ENCODE assay signal across 9 mouse cellular contexts in the genomic region with DNA sequence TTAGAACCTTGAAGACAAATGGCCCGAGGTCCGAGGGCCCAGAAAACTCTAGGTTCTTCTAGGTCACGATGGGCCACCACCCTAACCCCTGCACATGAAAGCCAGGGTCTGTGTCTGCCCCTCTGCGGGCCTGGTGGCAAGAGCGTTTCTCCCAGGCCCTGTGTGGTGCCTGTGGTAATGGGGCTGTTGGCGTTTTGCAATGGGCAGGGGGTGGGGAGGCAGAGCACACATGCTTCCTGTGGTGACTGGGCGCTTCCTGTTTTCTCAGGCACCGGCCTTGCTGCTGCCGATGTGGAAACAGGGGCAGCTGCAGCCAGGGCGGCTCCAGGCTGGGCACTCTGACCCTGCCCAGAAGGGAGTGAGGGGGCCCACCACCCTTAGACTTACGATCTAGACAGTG. TPM values are rescaled to one million over a fixed set of nuclear protein-coding genes. Genes with fewer than 3 reads are reported as not detected.
A peak's percentile ranks its signal among the peaks of the same experiment; 100 is the strongest.
DNase-seq lines count a peak whose midpoint lies in the region; ATAC-seq and TF ChIP-seq lines count a peak whose summit lies in the region.
"Had no signal": no experiment of that assay in that cellular context is flagged by ENCODE, and none has a peak within 500 bp of the region (broad histone marks: within the 10 kb centered on the region; RNA-seq: fewer than 3 reads in every experiment).

No protein-coding gene starts in this region.

- peaks cover 39% of the 10 kb centered on the region for H3K4me1 ChIP-seq in liver, embryonic 15.5 days (replicated peaks)
- peaks cover 46% of the 10 kb centered on the region for H3K4me1 ChIP-seq in spleen, adult 2 months (ENCODE audit: control insufficient read depth, insufficient read depth, insufficient read length)
- peaks cover 12% of the 10 kb centered on the region for H3K4me1 ChIP-seq in midbrain, embryonic 13.5 days (replicated peaks)

- peak; percentile 60 for ATAC-seq in liver, embryonic 15.5 days (ENCODE audit: insufficient read depth)
- no peak for ATAC-seq in midbrain, embryonic 13.5 days

- H3K9ac ChIP-seq in liver, embryonic 15.5 days, result peak overlapping the region; percentile 21
- no peak overlapping the region for H3K9ac ChIP-seq in midbrain, embryonic 13.5 days (replicated peaks)
- H3K9ac ChIP-seq: midbrain, embryonic 12.5 days had no signal

- no peaks in the 10 kb centered on the region for H3K9me3 ChIP-seq in liver, embryonic 15.5 days (replicated peaks)
- H3K9me3 ChIP-seq in midbrain, embryonic 13.5 days, result no peaks in the 10 kb centered on the region
- H3K9me3 ChIP-seq: midbrain, embryonic 12.5 days had no signal

- peak overlapping the region; percentile 14 for H3K4me3 ChIP-seq in liver, embryonic 15.5 days (replicated peaks)
- peak overlapping the region; percentile 32; the same call in 1 of the 2 replicates for H3K4me3 ChIP-seq in spleen, adult 2 months (ENCODE audit: extremely low read depth, insufficient read depth, insufficient read length)
- H3K4me3 ChIP-seq in midbrain, embryonic 13.5 days (replicated peaks), result no peak overlapping the region
- H3K4me3 ChIP-seq: midbrain, embryonic 12.5 days had no signal

- H3K36me3 ChIP-seq in liver, embryonic 15.5 days (replicated peaks), result no peaks in the 10 kb centered on the region
- no peaks in the 10 kb centered on the region for H3K36me3 ChIP-seq in spleen, adult 2 months (ENCODE audit: control insufficient read depth, insufficient read depth, low read length)
- H3K36me3 ChIP-seq in midbrain, embryonic 13.5 days, result no peaks in the 10 kb centered on the region
- H3K36me3 ChIP-seq: midbrain, embryonic 12.5 days had no signal

- TF ChIP-seq CTCF in spleen, adult 2 months (IDR thresholded peaks at IDR 0.05; ENCODE audit: extremely low read depth, insufficient read depth, insufficient read length, insufficient replicate concordance), result no peak

- H3K27ac ChIP-seq in liver, embryonic 15.5 days (replicated peaks), result peak overlapping the region; percentile 67
- H3K27ac ChIP-seq in spleen, adult 2 months (ENCODE audit: insufficient read depth, low read length), result peak overlapping the region; percentile 96
- H3K27ac ChIP-seq in midbrain, embryonic 13.5 days, result no peak overlapping the region
- H3K27ac ChIP-seq: midbrain, embryonic 12.5 days had no signal

- peak overlapping the region; percentile 34 for H3K4me2 ChIP-seq in liver, embryonic 15.5 days
- H3K4me2 ChIP-seq in midbrain, embryonic 13.5 days (replicated peaks), result no peak overlapping the region
- H3K4me2 ChIP-seq: midbrain, embryonic 12.5 days had no signal

- peak; percentile 61 to 63 for DNase-seq in right cerebral cortex, postnatal 10 days (ENCODE audit: low spot score in 2 of 2)
- no peak for DNase-seq in right cerebral cortex, postnatal 25 days
- DNase-seq in heart, adult 8-10 months (ENCODE audit: low spot score), result peak; percentile 62
- peak; percentile 66 to 85 for DNase-seq in spleen, adult 2 months (ENCODE audit: low read depth in 1 of 2, low spot score in 2 of 2)
- no peak for DNase-seq in cerebellum, adult 18-20 months
- no peak for DNase-seq in cerebellum, adult 9-10 months

- peak; percentile 55 for TF ChIP-seq POLR2A in spleen, adult 2 months (IDR thresholded peaks at IDR 0.05; ENCODE audit: low read depth, low read length)

- H3K27me3 ChIP-seq in liver, embryonic 15.5 days, result peaks cover 11% of the 10 kb centered on the region; the same call in 1 of the 2 replicates
- no peaks in the 10 kb centered on the region for H3K27me3 ChIP-seq in spleen, adult 2 months (ENCODE audit: control insufficient read depth, insufficient read depth, low read length)
- no peaks in the 10 kb centered on the region for H3K27me3 ChIP-seq in midbrain, embryonic 13.5 days

- 16% methylated on average over 11 of the region's 11 CpGs for WGBS in liver, embryonic 15.5 days (ENCODE audit: insufficient replicate concordance)
- 6% methylated on average over 11 of the region's 11 CpGs for WGBS in spleen, adult 2 months
- 78% methylated on average over 11 of the region's 11 CpGs for WGBS in midbrain, embryonic 13.5 days

RNA-seq across cellular contexts. Expression of a gene that starts 0.7 kb away (rescaled TPM):
- 1 to 10 TPM; 2.8 to 6.1 (median 3.2) TPM for total RNA-seq in heart, adult 8-10 months (2022)
- polyA plus RNA-seq in liver, embryonic 15.5 days (2015; fragmentation: Nextera tagmentation; extraction: Ambion mirVana), result 25.9 and 26.9 TPM in 2 replicates
- 199 and 220 TPM in 2 replicates for polyA plus RNA-seq in spleen, adult 2 months (2012; rRNA removed)
- 1.8 and 3.0 TPM in 2 replicates for polyA plus RNA-seq in midbrain, embryonic 13.5 days (2015; fragmentation: Nextera tagmentation; extraction: Ambion mirVana)

RNA-seq across cellular contexts. Expression of a gene that starts 12.6 kb away (rescaled TPM):
- total RNA-seq in heart, adult 8-10 months (2022), result 10 to 100 TPM; 19.0 to 26.0 (median 23.6) TPM
- polyA plus RNA-seq in liver, embryonic 15.5 days (2015; fragmentation: Nextera tagmentation; extraction: Ambion mirVana), result 10.9 and 13.6 TPM in 2 replicates
- polyA plus RNA-seq in spleen, adult 2 months (2012; rRNA removed), result 31.3 and 35.6 TPM in 2 replicates
- polyA plus RNA-seq in midbrain, embryonic 13.5 days (2015; fragmentation: Nextera tagmentation; extraction: Ambion mirVana), result 25.0 and 29.4 TPM in 2 replicates

RNA-seq across cellular contexts. Expression of a gene that starts 29.0 kb away (rescaled TPM):
- total RNA-seq in heart, adult 8-10 months (2022), result 100 to 1,000 TPM; 192 to 274 (median 220) TPM
- polyA plus RNA-seq in liver, embryonic 15.5 days (2015; fragmentation: Nextera tagmentation; extraction: Ambion mirVana), result 138 and 146 TPM in 2 replicates
- polyA plus RNA-seq in spleen, adult 2 months (2012; rRNA removed), result 37.0 and 43.3 TPM in 2 replicates
- polyA plus RNA-seq in midbrain, embryonic 13.5 days (2015; fragmentation: Nextera tagmentation; extraction: Ambion mirVana), result 251 and 254 TPM in 2 replicates

RNA-seq across cellular contexts. Expression of a gene that starts 35.1 kb away (rescaled TPM):
- total RNA-seq in heart, adult 8-10 months (2022), result 1,000 to 10,000 TPM; 1,514 to 2,177 (median 1,722) TPM
- polyA plus RNA-seq in liver, embryonic 15.5 days (2015; fragmentation: Nextera tagmentation; extraction: Ambion mirVana), result 0.15 and 0.17 TPM in 2 replicates
- polyA plus RNA-seq in spleen, adult 2 months (2012; rRNA removed), result 0.31 and 0.50 TPM in 2 replicates
- not detected in 2 replicates for polyA plus RNA-seq in midbrain, embryonic 13.5 days (2015; fragmentation: Nextera tagmentation; extraction: Ambion mirVana)

RNA-seq across cellular contexts. Expression of a gene that starts 47.4 kb away (rescaled TPM):
- total RNA-seq in heart, adult 8-10 months (2022), result 10 to 100 TPM; 15.4 to 19.4 (median 16.4) TPM
- 1.1 TPM in 2 replicates for polyA plus RNA-seq in liver, embryonic 15.5 days (2015; fragmentation: Nextera tagmentation; extraction: Ambion mirVana)
- polyA plus RNA-seq in spleen, adult 2 months (2012; rRNA removed), result 1.3 and 1.6 TPM in 2 replicates
- polyA plus RNA-seq in midbrain, embryonic 13.5 days (2015; fragmentation: Nextera tagmentation; extraction: Ambion mirVana), result 0.48 and 0.54 TPM in 2 replicates

Comparison
In these comparisons a context has a peak if more than half of its experiments do, and no peak if none do; other contexts are left out.
1. DNase-seq: peak in right cerebral cortex, postnatal 10 days (2 of 2), heart, adult 8-10 months (single experiment) and spleen, adult 2 months (2 of 2); none in right cerebral cortex, postnatal 25 days (single experiment), cerebellum, adult 18-20 months (0 of 2) and cerebellum, adult 9-10 months (single experiment).